9 mouse cellular contexts compared by ENCODE assay signal in the genomic region with DNA sequence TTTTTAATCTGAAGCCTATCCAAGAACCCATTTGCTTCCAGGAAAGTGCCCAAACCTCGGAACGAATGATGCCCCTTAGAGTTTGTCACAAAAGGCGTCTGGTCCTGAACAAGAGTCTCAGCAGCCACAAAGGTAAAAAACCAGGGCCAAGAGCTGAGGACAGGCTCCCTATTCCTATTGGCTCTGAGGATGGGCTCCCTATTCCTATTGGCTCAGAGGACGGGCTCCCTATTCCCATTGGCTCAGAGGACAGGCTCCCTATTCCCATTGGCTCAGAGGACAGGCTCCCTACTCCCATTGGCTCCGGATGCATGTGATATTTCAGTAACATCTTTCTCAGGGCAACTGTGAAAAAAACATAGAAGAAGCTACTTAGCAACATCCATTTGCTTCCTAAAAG. TPM values are rescaled to one million over a fixed set of nuclear protein-coding genes. Genes with fewer than 3 reads are reported as not detected.
DNase-seq lines count a peak whose midpoint lies in the region; ATAC-seq and TF ChIP-seq lines count a peak whose summit lies in the region.
"Had no signal": no experiment of that assay in that cellular context is flagged by ENCODE, and none has a peak within 500 bp of the region (broad histone marks: within the 10 kb centered on the region; RNA-seq: fewer than 3 reads in every experiment).

No protein-coding gene starts in this region.

- TF ChIP-seq CTCF in thymus, adult 2 months (IDR thresholded peaks at IDR 0.05; ENCODE audit: borderline replicate concordance, control insufficient read depth, extremely low read depth, insufficient read depth, low read length, poor library complexity), result no peak

- no peak overlapping the region for H3K27ac ChIP-seq in thymus, adult 2 months (ENCODE audit: control insufficient read depth, insufficient read depth, low read length)
- H3K27ac ChIP-seq: limb, embryonic 12.5 days had no signal

- H3K4me3 ChIP-seq in thymus, adult 2 months (ENCODE audit: control insufficient read depth, insufficient read depth, low read length), result no peak overlapping the region
- H3K4me3 ChIP-seq: limb, embryonic 12.5 days had no signal

- peak; percentile 9 for DNase-seq in gastrocnemius, postnatal 25 days
- DNase-seq in gastrocnemius, adult 8-10 months (ENCODE audit: low spot score in 2 of 2), result no peak
- peak; percentile 45 to 56 for DNase-seq in thymus, postnatal 10 days (ENCODE audit: low spot score in 2 of 2)
- DNase-seq in thymus, adult 2 months, result no peak
- peak; percentile 72 for DNase-seq in induced T-regulatory cell, adult 2 months (ENCODE audit: low read depth)
- DNase-seq in splenic B cell, adult 2 months (ENCODE audit: low read depth, low spot score), result peak; percentile 75
- no peak for DNase-seq in ovary, postnatal 36 days (ENCODE audit: low spot score)

- peaks cover 11% of the 10 kb centered on the region for H3K27me3 ChIP-seq in thymus, adult 2 months (ENCODE audit: control insufficient read depth, insufficient read depth, low read length)
- no peaks in the 10 kb centered on the region for H3K27me3 ChIP-seq in splenic B cell, adult 2 months (ENCODE audit: control insufficient read depth, insufficient read depth, low read length, poor library complexity, severe bottlenecking)
- H3K27me3 ChIP-seq: limb, embryonic 12.5 days had no signal

- peaks cover 19% of the 10 kb centered on the region for H3K4me1 ChIP-seq in thymus, adult 2 months (replicated peaks; ENCODE audit: control insufficient read depth, insufficient read depth, low read length)

- TF ChIP-seq POLR2A in thymus, adult 2 months (IDR thresholded peaks at IDR 0.05; ENCODE audit: control insufficient read depth, extremely low read depth, insufficient read depth, low read length, poor library complexity), result no peak

- no peaks in the 10 kb centered on the region for H3K36me3 ChIP-seq in thymus, adult 2 months (ENCODE audit: control insufficient read depth, insufficient read depth, low read length)
- H3K36me3 ChIP-seq in splenic B cell, adult 2 months (ENCODE audit: control insufficient read depth, insufficient read depth, low read length, poor library complexity, severe bottlenecking), result no peaks in the 10 kb centered on the region

- ATAC-seq in cerebellum, adult (ENCODE audit: insufficient number of reproducible peaks, low FRiP score, low TSS enrichment), result no peak

- 45% methylated on average over 5 of the region's 5 CpGs for WGBS in thymus, adult 2 months

RNA-seq across cellular contexts. Expression of a gene that starts 5.8 kb away (rescaled TPM):
- under 1 TPM; 0.15 to 0.29 TPM for total RNA-seq in gastrocnemius, postnatal 25 days (2021)
- total RNA-seq in gastrocnemius, adult 8-10 months (2022), result under 1 TPM; 0.10 to 0.19 (median 0.16) TPM
- 1.3 and 1.9 TPM in 2 replicates for polyA plus RNA-seq in thymus, adult 2 months (2012; rRNA removed)

RNA-seq across cellular contexts. Expression of a gene that starts 54.9 kb away (rescaled TPM):
- total RNA-seq in gastrocnemius, postnatal 25 days (2021), result 10 to 100 TPM; 15.8 to 18.6 TPM
- 10 to 100 TPM; 11.4 to 15.3 (median 14.3) TPM for total RNA-seq in gastrocnemius, adult 8-10 months (2022)
- 60.9 and 69.0 TPM in 2 replicates for polyA plus RNA-seq in thymus, adult 2 months (2012; rRNA removed)

Comparison
In these comparisons a context has a peak if more than half of its experiments do, and no peak if none do; other contexts are left out.
1. DNase-seq: peak in gastrocnemius, postnatal 25 days (single experiment), thymus, postnatal 10 days (2 of 2), induced T-regulatory cell, adult 2 months (single experiment) and splenic B cell, adult 2 months (single experiment); none in gastrocnemius, adult 8-10 months (0 of 2), thymus, adult 2 months (single experiment) and ovary, postnatal 36 days (single experiment).